Mouse (Mus musculus): ENCODE data around the gene Eml1.
A peak's percentile ranks its signal among the peaks of the same experiment; 100 is the strongest.

Gene Eml1

GRCm38 (mm10) chr12:108370596-108371428 is at the start of gene Eml1:
TSS of gene Eml1 (plus strand) at chr12:108370957.
- DNase-seq (ENCODE audit: low spot score in 2 of 2), result no peak

DNA sequence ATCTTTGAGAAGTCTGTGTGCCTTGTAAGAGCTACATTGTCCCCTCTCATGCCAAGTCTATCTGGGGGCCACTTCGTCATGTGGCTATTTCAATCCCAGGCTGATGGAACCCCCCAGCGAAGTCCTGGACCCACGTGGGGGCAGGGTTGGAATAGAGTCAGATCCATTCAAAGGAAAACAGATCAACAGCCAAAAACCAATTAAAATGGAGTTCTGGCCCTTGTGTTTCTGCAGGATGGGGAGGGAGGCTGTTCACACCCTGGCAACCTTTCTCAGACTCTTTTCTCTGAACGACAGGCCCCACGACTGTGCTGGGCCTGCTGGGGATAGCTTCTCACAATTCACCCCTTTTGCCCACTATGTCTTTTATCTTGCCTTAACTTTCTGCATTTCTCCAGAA is 44.4 kb upstream of the Eml1 start:
- no peak for DNase-seq (ENCODE audit: low spot score in 2 of 2)

DNA sequence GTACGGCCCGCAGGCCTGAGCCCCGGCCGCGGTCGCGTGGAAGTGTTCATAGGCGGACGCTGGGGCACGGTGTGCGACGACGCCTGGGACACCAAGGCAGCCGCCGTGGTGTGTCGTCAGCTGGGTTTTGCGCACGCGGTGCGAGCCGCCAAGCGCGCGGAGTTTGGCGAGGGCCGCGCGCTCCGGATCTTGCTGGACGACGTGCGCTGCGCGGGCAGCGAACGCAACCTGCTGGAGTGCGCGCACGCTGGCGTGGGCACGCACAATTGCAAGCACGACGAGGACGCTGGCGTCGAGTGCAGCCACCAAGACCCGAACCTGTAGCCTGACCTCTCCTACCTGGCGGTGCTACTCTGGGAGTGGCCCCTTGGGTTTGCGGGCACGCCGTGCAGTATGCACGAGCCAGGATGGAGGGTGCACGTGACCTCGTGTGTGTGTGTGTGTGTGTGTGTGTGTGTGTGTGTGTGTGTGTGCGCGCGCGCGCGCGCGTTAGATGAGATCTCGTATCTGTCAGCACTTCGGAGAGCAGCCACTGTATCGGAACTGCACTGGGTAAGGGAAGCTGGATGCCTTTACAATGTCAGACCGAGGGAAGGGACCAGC is 42.8 kb upstream of the Eml1 start:
- DNase-seq (ENCODE audit: low spot score in 2 of 2), result no peak

DNA sequence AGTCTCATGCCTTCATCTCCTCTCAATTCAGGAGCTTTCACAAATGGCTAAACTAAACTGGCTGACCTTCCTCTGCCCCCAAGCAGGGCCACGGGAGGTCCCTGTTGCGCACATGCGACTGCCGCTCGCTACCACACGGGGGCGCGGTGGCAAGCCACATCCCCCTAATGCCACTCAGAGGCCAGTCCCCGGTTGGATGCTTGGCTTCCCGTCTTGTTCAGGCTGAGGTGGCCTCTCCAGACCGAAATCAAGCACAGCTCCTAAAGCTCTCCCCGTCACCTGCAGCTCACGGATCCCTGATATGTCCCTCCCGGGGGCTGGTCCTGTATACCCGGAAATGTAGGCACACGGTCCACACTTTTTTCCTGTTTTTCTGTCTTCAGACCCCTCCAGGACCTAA is 37.7 kb upstream of the Eml1 start:
- DNase-seq (ENCODE audit: low spot score in 2 of 2), result peak; percentile 73 to 76

DNA sequence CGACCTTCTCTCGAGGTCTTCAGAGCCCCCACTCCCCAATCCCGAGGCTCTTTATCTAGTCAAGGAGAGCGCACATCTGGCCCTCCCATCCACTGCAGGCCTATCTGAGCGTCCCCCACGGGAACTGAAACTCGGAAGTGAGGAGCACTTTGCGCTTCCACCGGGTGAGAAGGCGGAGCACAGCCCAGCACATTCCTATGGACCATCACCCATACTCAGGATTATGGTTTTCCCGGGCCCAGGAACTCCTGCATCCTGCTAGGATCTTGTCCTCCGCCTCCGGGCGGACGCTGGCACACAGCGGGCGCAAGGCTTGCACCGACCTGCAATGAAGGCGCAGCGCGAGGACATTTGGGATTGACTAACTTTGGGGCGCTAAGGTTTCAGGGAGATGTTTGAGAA is 37.3 kb upstream of the Eml1 start:
- peak in 1 of 2 experiments; percentile 32 for DNase-seq (ENCODE audit: low spot score in 2 of 2)

- DNase-seq (ENCODE audit: low spot score in 2 of 2), result peak; percentile 97 to 99
These were observed 36.8 kb upstream of the Eml1 start, which contains the start of gene Cyp46a1 for GRCm38 (mm10) chr12:108333895-108334445. TSS of gene Cyp46a1 (plus strand) at chr12:108334381.

DNA sequence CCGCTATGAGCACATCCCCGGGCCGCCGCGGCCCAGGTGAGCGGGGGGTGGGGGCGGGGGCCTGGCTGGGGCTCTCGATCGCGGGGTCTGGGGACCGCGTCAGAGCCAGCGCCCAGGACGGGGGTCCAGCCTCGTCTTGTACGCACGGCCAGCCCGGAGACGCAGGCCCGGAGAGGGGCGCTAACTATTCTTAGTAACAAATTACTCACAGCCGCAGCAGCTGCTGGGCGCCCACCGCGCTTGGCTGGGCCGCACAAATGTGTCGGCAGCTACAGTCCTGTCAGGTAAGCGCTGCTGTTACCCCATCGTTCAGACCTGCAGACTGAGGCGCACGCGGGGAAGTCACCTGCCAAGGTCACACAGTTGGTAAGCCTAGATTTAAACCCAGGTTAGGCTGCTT is 36.2 kb upstream of the Eml1 start:
- DNase-seq (ENCODE audit: low spot score in 2 of 2), result peak in 1 of 2 experiments; percentile 6

GRCm38 (mm10) chr12:108338572-108339190 is 32.1 kb upstream of the Eml1 start:
- DNase-seq (ENCODE audit: low spot score in 2 of 2), result no peak

DNA sequence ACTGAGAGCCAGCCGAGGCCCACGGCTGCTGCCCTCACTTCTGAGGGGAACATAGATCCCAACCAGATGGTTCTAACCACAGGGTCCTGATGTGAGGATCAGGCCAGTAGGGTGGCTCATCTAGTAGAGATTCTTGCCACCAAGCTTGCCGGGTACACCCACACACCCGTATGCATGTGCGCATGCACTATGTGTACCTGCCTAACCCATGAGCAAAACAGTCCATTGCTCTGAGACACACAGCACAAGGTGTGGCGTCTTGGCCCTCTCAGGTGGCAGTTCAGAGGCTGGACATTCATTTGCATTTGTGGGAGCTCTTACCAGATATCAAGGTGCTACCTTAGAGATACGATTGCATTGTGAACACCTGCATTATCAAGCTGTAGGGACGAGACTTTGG is 22.6 kb upstream of the Eml1 start:
- DNase-seq (ENCODE audit: low spot score in 2 of 2), result no peak

GRCm38 (mm10) chr12:108349026-108349425 is 21.7 kb upstream of the Eml1 start:
- DNase-seq (ENCODE audit: low spot score in 2 of 2), result no peak

DNA sequence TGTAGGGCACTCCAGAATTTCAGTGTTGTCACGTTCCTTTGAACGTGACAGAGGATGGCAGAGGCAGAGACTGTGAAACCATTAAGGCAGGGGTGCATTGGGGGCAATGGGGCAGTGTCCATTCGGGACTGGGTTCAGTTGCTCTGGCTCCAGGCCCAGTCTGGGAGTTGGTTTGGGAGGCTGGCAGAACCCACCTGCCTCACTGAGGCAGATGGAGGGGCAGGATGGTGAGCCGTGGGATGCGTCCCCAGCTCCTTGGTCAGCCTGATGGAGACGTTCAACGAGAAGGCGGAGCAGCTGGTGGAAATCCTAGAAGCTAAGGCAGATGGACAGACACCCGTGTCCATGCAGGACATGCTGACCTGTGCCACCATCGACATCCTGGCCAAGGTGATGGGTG is 19.8 kb upstream of the Eml1 start:
- no peak for DNase-seq (ENCODE audit: low spot score in 2 of 2)

- DNase-seq (ENCODE audit: low spot score in 2 of 2), result no peak
These were observed 18.2 kb upstream of the Eml1 start for GRCm38 (mm10) chr12:108352371-108353136.

DNA sequence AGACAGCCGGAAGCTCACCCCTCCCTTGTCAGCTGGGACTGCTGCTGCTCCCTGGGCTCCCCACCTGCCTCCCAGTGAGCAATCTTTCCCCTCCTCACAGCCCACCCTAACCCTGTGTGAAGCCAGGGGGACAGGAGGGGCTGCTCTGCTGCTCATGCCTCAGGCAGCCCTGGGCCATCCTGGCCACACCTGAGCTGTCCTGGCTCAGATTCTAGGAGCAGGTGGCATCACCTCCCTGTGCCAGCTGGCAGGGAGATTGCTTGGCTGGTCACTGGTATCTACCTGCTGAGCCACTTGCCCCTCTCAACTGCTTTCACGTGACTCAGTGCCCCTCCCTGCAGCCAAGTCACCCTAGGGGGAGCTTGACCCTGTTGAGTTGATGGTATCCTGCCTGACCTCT is 16.5 kb upstream of the Eml1 start:
- DNase-seq (ENCODE audit: low spot score in 2 of 2), result no peak

DNA sequence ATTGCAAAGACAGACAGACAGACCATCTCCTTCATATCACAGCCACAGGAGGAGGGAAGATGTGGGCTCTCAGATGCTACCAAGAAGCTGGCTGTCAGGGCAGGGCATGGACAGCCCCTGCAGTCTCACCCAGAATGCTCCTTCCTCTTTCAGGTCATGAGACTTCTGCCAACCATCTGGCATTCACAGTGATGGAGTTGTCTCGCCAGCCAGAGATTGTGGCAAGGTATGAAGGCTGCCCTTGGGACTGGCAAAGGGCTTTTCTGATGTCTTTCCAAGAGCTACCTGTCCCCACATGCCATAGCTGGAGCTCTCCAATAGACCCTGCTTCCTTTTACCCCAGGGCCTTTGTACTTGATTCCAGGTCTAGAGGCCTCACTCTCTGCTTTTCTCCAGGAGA is 15.5 kb upstream of the Eml1 start:
- no peak for DNase-seq (ENCODE audit: low spot score in 2 of 2)

- no peak for DNase-seq (ENCODE audit: low spot score in 2 of 2)
These were observed 14.8 kb upstream of the Eml1 start for GRCm38 (mm10) chr12:108355986-108356385.

- peak in 1 of 2 experiments; percentile 16 for DNase-seq (ENCODE audit: low spot score in 2 of 2)
These were observed 7.0 kb upstream of the Eml1 start for GRCm38 (mm10) chr12:108363796-108364195.

GRCm38 (mm10) chr12:108365340-108365739 is 5.4 kb upstream of the Eml1 start:
- no peak for DNase-seq (ENCODE audit: low spot score in 2 of 2)

GRCm38 (mm10) chr12:108365868-108366267 is 4.9 kb upstream of the Eml1 start:
- DNase-seq (ENCODE audit: low spot score in 2 of 2), result no peak

- no peak for DNase-seq (ENCODE audit: low spot score in 2 of 2)
These were observed 2.8 kb upstream of the Eml1 start for GRCm38 (mm10) chr12:108367909-108368308.

DNA sequence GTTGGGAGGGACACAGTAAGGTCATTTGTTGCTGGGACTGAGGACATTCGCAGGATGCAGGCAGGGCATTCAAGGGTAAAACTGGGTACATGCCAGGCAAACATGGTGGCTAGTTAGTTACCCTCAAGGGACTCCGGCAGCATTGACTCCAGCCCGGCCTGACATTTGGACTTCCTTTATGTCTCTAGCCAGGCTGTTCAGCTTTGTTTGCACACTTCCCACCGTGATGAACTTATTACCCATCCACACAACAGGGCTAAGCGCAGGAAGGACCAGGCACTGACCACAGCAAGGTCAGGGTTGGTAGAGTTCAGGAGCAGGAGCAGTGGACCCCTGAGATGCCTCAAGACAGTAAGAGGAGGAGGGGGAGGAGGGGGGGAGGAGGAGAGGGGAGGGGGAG is 1.8 kb upstream of the Eml1 start:
- DNase-seq (ENCODE audit: low spot score in 2 of 2), result no peak

DNA sequence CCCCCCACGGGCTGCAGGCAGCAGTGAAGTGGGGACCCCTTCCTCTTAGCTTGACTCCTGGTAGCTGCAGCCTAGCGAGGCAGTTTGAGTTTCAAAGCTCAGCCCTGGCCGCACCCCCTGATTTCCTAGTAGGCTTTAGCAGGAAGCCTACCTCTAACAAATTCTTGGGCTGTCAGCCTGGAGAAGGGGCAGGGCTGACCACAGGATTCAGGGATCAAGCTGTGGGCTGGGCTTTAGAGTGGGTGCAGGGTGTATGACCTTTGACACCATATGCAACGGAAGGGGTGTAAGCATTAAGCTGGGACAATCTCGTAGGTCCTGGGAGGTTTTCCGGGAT is 640 bp downstream of the Eml1 start:
- no peak for DNase-seq (ENCODE audit: low spot score in 2 of 2)

- DNase-seq (ENCODE audit: low spot score in 2 of 2), result no peak
These were observed 1.5 kb downstream of the Eml1 start for GRCm38 (mm10) chr12:108372241-108372640.

Measured in natural killer cell, adult 2 months (primary cell).